Mouse (Mus musculus) left cerebral cortex, adult 18-20 months (tissue): Measurements from ENCODE around the gene Unc5b. TPM values are rescaled to one million over a fixed set of nuclear protein-coding genes. Genes with fewer than 3 reads are reported as not detected.

ENCODE experiments used
- DNase-seq, 2 experiments: peaks; one replicate each; pipeline ENCODE4 v3.0.0; 2021 to 2022; ENCODE audit warnings: low spot score in 2 of 2, mixed read lengths in 1 of 2
- total RNA-seq, 2 experiments: library from RNA; stranded (reverse); gene quantifications; 2 replicates each; pipeline ENCODE4 v1.2.3; 2021

Gene Unc5b
- total RNA-seq, 2 experiments from 2014 or later: 9.3 to 10.3 TPM

GRCm38 (mm10) chr10:60726896-60727295 is 104.5 kb downstream of the Unc5b start:
- no peak for DNase-seq

- no peak for DNase-seq
Measured at GRCm38 (mm10) chr10:60724496-60724895, 106.9 kb downstream of the Unc5b start.

- DNase-seq: no peak
Measured at GRCm38 (mm10) chr10:60723345-60723744, 108.0 kb downstream of the Unc5b start.

GRCm38 (mm10) chr10:60721640-60722039 is 109.7 kb downstream of the Unc5b start:
- no peak for DNase-seq

GRCm38 (mm10) chr10:60720461-60720860 is 110.9 kb downstream of the Unc5b start:
- DNase-seq: no peak

- no peak for DNase-seq
Measured at GRCm38 (mm10) chr10:60718491-60718890, 112.9 kb downstream of the Unc5b start.

- no peak for DNase-seq
Measured at GRCm38 (mm10) chr10:60716449-60716848, 114.9 kb downstream of the Unc5b start.

Other genes starting within 250 kb of the Unc5b start
- gene Cdh23, start 135.1 kb downstream of the Unc5b start, total RNA-seq: 1 to 10 TPM; 2.1 to 2.2 TPM
- 10 to 100 TPM; 11.1 to 12.4 TPM for gene Slc29a3, start 78.8 kb downstream of the Unc5b start, total RNA-seq